Mouse (Mus musculus) intestine, embryonic 16.5 days (tissue): ENCODE results near the gene Me1. TPM values are rescaled to one million over a fixed set of nuclear protein-coding genes. Genes with fewer than 3 reads are reported as not detected.

Experiments used
- ATAC-seq: fragments of 200-750 bp; cut with Nextera tagmentation; 2 replicates; pipeline ENCODE4 v1.8.0; 2017; ENCODE audit warnings: moderate TSS enrichment, moderate library complexity
- H3K27ac ChIP-seq: fragments of 300-500 bp; sonication (generic); 2 replicates; pipeline ENCODE4 v1.5.1; 2014; ENCODE audit warnings: mild to moderate bottlenecking, low read length
- H3K27me3 ChIP-seq: fragments of 300-500 bp; sonication (generic); replicated peaks from 2 replicates; pipeline ENCODE4 v1.6.1; 2014; ENCODE audit warnings: low read length, control low read depth, mixed read lengths; ENCODE audit not compliant: control insufficient read depth, insufficient read depth
- H3K36me3 ChIP-seq: fragments of 300-500 bp; sonication (generic); 2 replicates; pipeline ENCODE4 v1.6.1; 2014; ENCODE audit warnings: low read length, control low read depth; ENCODE audit not compliant: control insufficient read depth, insufficient read depth
- H3K4me1 ChIP-seq: fragments of 300-500 bp; sonication (generic); 2 replicates; pipeline ENCODE4 v1.6.1; 2014; ENCODE audit warnings: low read length, control low read depth, mixed read lengths; ENCODE audit not compliant: control insufficient read depth, insufficient read depth
- H3K4me2 ChIP-seq: fragments of 300-500 bp; sonication (generic); 2 replicates; pipeline ENCODE4 v1.6.1; 2014; ENCODE audit warnings: low read depth, low read length, control low read depth
- H3K4me3 ChIP-seq: fragments of 300-500 bp; sonication (generic); 2 replicates; pipeline ENCODE4 v1.5.1; 2014; ENCODE audit warnings: mild to moderate bottlenecking, low read length
- H3K9ac ChIP-seq: fragments of 300-500 bp; sonication (generic); 2 replicates; pipeline ENCODE4 v1.6.1; 2014; ENCODE audit warnings: low read depth, low read length
- H3K9me3 ChIP-seq: fragments of 300-500 bp; sonication (generic); 2 replicates; pipeline ENCODE4 v1.6.1; 2016; ENCODE audit warnings: low read length, control low read depth; ENCODE audit not compliant: control insufficient read depth
- WGBS: fragments of 180-500 bp; shearing (Covaris S2); extraction: QIAGEN DNeasy Blood & Tissue Kit; methylation state at CpG from one replicate; pipeline ENCODE4 v1.1.7; 2014; 5-methylcytosine and 5-hydroxymethylcytosine counted together
- polyA plus RNA-seq: library from polyadenylated mRNA; unstranded; fragments of >200 nt; fragmentation: Nextera tagmentation; extraction: Ambion mirVana; gene quantifications from 2 replicates; pipeline ENCODE4 v1.2.1, GENCODE M21; 2015

Gene Me1
- polyA plus RNA-seq, 1 experiment from 2014 or later, result 23.5 TPM

- no peak overlapping the region for H3K4me3 ChIP-seq
- H3K9ac ChIP-seq, result no peak overlapping the region
- no peaks in the 10 kb centered on the region for H3K27me3 ChIP-seq
- 96% methylated on average over 7 of the region's 7 CpGs for WGBS
- H3K36me3 ChIP-seq, result no peaks in the 10 kb centered on the region
- ATAC-seq, result no peak
- no peak overlapping the region for H3K27ac ChIP-seq
- H3K9me3 ChIP-seq, result no peaks in the 10 kb centered on the region
- H3K4me2 ChIP-seq, result no peak overlapping the region; the same call in none of the 2 replicates
- 0 out of 2 replicates have a peak, but pooled peaks cover 3% of the 10 kb centered on the region for H3K4me1 ChIP-seq
Measured at GRCm38 (mm10) chr9:86694644-86695043, 1.1 kb downstream of the Me1 start.

GRCm38 (mm10) chr9:86693935-86694334 is 1.8 kb downstream of the Me1 start:
- Histone ChIP-seq H3K9ac (no peak overlapping the region), H3K27ac (no peak overlapping the region), H3K9me3 (no peaks in the 10 kb centered on the region), H3K4me1 (0 out of 2 replicates have a peak, but pooled peaks cover 3% of the 10 kb centered on the region), H3K4me2 (no peak overlapping the region), H3K36me3 (no peaks in the 10 kb centered on the region), H3K4me3 (no peak overlapping the region), H3K27me3 (no peaks in the 10 kb centered on the region)
- ATAC-seq, result no peak
- 76% methylated on average over 6 of the region's 6 CpGs for WGBS

GRCm38 (mm10) chr9:86692676-86693075 is 3.1 kb downstream of the Me1 start:
- WGBS, result 81% methylated on average over 3 of the region's 3 CpGs
- no peak overlapping the region for H3K4me2 ChIP-seq
- H3K27me3 ChIP-seq, result no peaks in the 10 kb centered on the region

GRCm38 (mm10) chr9:86692251-86692650 is 3.5 kb downstream of the Me1 start:
- 85% methylated on average over 5 of the region's 5 CpGs for WGBS
- Histone ChIP-seq H3K4me1 (0 out of 2 replicates have a peak, but pooled peaks cover 3% of the 10 kb centered on the region), H3K27me3 (no peaks in the 10 kb centered on the region), H3K9me3 (no peaks in the 10 kb centered on the region), H3K9ac (no peak overlapping the region), H3K4me3 (no peak overlapping the region), H3K4me2 (no peak overlapping the region), H3K36me3 (no peaks in the 10 kb centered on the region), H3K27ac (no peak overlapping the region)
- ATAC-seq, result no peak

More at GRCm38 (mm10) chr9:86692676-86693075, 3.1 kb downstream of the Me1 start:
- Histone ChIP-seq H3K9me3 (no peaks in the 10 kb centered on the region), H3K27ac (no peak overlapping the region), H3K9ac (no peak overlapping the region), H3K4me1 (0 out of 2 replicates have a peak, but pooled peaks cover 3% of the 10 kb centered on the region), H3K4me3 (no peak overlapping the region), H3K36me3 (no peaks in the 10 kb centered on the region)
- no peak for ATAC-seq

- H3K9me3 ChIP-seq, result no peaks in the 10 kb centered on the region
- no peak overlapping the region for H3K27ac ChIP-seq
- no peaks in the 10 kb centered on the region for H3K36me3 ChIP-seq
- H3K9ac ChIP-seq, result no peak overlapping the region
- ATAC-seq, result no peak
- H3K4me3 ChIP-seq, result no peak overlapping the region
- 90% methylated on average over 3 of the region's 3 CpGs for WGBS
- H3K27me3 ChIP-seq, result no peaks in the 10 kb centered on the region
- 0 out of 2 replicates have a peak, but pooled peaks cover 3% of the 10 kb centered on the region for H3K4me1 ChIP-seq
- no peak overlapping the region for H3K4me2 ChIP-seq
Measured at GRCm38 (mm10) chr9:86691101-86691500, 4.7 kb downstream of the Me1 start.

- ATAC-seq, result peak; percentile 88
- Histone ChIP-seq H3K36me3 (no peaks in the 10 kb centered on the region), H3K27me3 (no peaks in the 10 kb centered on the region), H3K9me3 (no peaks in the 10 kb centered on the region), H3K9ac (no peak overlapping the region), H3K4me2 (no peak overlapping the region), H3K4me3 (no peak overlapping the region), H3K4me1 (no peaks in the 10 kb centered on the region; the same call in 1 of the 2 replicates), H3K27ac (no peak overlapping the region)
- WGBS, result 32% methylated on average over 8 of the region's 8 CpGs
Measured at GRCm38 (mm10) chr9:86683713-86684209, 12.0 kb downstream of the Me1 start.

- no peak overlapping the region for H3K4me3 ChIP-seq
- no peaks in the 10 kb centered on the region for H3K36me3 ChIP-seq
- ATAC-seq, result no peak
- H3K27ac ChIP-seq, result no peak overlapping the region
- no peaks in the 10 kb centered on the region for H3K27me3 ChIP-seq
- H3K4me2 ChIP-seq, result no peak overlapping the region
- H3K4me1 ChIP-seq, result no peaks in the 10 kb centered on the region; the same call in 1 of the 2 replicates
- H3K9me3 ChIP-seq, result no peaks in the 10 kb centered on the region
- H3K9ac ChIP-seq, result no peak overlapping the region
- WGBS, result 61% methylated on average over 6 of the region's 6 CpGs
Measured at GRCm38 (mm10) chr9:86682844-86683243, 12.9 kb downstream of the Me1 start.

GRCm38 (mm10) chr9:86682278-86682677 is 13.5 kb downstream of the Me1 start:
- no peaks in the 10 kb centered on the region for H3K27me3 ChIP-seq
- WGBS, result 91% methylated on average over 4 of the region's 4 CpGs
- H3K4me3 ChIP-seq, result no peak overlapping the region
- no peak overlapping the region for H3K27ac ChIP-seq
- ATAC-seq, result no peak
- no peaks in the 10 kb centered on the region for H3K36me3 ChIP-seq
- no peak overlapping the region for H3K4me2 ChIP-seq
- H3K9me3 ChIP-seq, result no peaks in the 10 kb centered on the region
- H3K9ac ChIP-seq, result no peak overlapping the region
- H3K4me1 ChIP-seq, result no peaks in the 10 kb centered on the region; the same call in 1 of the 2 replicates

GRCm38 (mm10) chr9:86680431-86680830 is 15.3 kb downstream of the Me1 start:
- Histone ChIP-seq H3K9me3 (no peaks in the 10 kb centered on the region), H3K36me3 (no peaks in the 10 kb centered on the region), H3K9ac (no peak overlapping the region), H3K4me1 (no peaks in the 10 kb centered on the region; the same call in 1 of the 2 replicates), H3K4me2 (no peak overlapping the region), H3K27ac (no peak overlapping the region), H3K27me3 (no peaks in the 10 kb centered on the region), H3K4me3 (no peak overlapping the region)
- ATAC-seq, result no peak
- 91% methylated on average over 6 of the region's 6 CpGs for WGBS
